Mouse (Mus musculus): ENCODE results near the gene Tmem210.

Gene Tmem210

DNA sequence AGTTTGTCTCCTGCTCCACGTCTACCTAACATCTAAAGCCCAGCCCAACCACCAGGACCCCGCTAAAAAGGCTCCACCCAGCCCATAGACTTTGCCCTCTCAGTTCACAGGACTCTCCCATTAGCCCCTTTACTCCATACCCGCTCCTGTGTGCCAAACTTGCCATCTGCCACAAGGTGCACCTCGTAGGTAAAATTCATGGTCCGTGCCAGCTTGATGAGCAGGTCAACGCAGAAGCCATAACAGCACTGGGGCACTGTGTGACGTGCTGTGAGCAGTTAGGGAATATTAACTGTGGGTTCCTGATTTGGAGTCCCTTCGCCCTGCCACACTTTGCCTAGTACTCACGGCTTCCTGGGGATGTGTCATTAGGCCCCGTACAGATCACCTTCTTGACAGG is 10.1 kb downstream of the Tmem210 start:
- DNase-seq: no peak

DNA sequence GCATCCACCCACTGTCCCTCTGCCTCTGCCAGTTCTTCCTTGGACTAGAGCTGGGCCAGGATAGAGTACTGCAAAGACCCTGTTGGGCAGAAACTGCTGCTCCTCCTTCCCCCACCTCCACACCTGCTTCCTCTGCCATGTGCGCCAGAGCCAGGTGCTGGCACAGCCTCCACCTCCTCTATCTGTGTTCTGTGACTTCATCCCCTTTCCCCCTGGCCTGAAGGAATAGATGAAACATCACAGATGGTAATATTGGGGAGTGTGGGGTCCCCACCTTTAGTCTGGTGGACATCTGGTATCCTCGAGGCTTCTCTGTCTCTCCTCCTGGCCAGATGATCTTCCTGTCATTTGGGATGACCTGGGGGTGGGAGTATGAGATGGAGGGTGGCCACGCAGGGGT is 15.5 kb downstream of the Tmem210 start:
- no peak for DNase-seq

DNA sequence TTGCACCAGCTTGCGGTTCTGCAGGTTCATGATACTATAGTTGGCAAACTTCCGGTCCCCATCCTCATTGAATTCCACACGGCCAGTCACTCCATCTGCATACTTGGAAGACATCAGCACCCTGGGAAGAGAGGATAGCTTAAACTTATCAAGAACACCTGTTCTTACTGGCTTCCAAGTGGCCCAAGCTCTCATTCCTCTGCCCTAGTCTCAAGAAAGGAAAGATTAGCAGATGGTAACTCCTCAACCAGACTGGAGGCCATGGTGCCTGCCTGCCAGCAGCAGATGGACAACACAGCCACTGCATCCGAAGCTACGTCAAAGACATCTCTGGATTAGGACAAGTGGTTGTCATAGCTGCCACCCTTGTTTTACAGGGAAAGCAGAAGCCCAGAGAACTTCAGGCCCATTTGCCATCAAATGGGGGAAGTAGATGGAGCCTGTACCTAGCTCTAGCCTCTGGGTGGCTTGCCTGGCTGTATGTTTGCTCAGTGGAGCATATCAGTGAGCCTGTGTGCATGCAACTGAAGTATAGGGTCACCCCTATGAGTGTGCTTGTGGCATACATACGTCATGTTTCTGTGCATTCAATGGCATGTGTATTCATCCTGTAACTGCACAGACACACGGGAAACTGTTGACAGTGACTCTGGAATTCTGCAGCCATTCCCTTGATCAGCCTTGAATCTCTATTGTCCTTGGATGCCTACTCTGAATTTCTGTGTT is 16.1 kb downstream of the Tmem210 start:
- DNase-seq: no peak

DNA sequence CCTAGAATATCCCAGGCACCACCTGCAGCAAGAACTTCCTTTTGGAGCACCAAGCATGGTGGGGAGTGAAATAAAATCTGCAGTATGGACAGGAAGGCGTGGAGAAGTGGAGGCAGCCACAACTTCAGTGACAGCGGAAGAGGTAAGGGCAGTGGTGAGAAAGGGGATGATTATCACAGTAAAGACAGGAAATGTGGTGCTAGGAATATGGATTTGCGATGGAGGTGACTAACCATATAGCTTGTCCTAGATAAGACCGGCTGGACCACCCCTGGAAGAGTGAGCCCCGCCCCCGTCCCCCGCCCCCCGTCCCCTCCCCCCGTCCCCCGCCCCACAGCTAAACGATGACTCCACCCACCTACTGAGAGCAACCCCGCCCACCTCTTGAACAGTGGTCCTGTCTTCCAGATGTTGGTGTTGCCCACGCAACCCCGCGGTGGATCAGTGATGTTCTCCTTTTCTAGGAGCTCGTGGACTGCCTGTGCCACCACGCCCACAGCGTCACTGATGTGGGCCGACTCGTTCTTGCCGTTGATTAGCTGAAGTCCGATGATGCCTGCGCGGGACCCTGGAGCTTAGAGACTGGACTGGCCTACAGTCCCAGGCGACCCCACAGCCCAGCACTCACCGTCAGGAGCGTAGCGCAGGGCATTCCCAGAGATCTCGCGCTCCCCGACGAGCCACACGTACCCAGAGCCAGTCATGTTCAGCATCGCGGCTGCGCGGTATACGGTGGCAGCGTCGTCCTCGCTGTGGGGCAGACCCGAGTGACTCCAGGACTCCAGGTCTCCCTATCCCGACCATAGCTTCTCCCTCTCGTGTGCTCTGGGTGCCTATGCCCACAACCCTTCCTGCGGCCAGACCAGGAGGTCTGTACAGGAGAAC is 17.0 kb downstream of the Tmem210 start:
- DNase-seq: peak; percentile 56

DNA sequence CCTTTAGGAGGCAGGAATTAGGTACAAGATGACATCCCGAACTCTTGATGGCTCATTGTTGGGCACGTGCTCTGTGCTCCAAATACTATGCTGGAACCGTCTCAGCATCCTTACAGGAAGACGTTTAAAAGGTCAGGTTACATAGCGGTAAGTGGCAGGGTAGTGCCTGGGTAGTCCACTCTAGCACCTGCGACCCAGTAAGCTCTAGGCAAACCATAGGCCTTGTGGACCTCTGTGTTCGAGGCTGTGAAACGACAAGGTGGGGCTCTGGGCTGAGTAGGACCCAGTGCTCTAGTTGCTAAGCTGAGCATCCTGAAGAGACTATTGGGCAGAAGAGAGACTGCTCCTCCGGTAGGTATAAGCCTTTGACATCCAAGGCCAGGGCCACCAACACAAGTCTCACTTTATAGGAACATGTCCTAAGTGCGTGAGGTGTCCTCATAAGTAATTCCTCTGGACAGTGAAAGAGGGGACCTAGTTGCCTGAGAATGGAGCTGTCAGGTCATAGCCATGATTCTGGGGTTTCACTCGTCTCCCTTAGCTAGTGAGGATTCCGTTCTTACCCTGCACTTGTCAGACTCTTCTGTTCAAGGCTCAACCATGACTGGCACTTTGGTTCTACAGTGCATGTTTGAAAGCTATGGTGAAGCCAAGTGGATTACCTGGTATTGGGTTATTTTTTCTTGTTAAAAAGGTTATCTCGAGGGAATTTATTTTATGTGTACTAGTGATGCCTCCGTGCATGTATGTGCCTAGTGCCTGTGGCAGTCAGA is 17.8 kb downstream of the Tmem210 start:
- no peak for DNase-seq

DNA sequence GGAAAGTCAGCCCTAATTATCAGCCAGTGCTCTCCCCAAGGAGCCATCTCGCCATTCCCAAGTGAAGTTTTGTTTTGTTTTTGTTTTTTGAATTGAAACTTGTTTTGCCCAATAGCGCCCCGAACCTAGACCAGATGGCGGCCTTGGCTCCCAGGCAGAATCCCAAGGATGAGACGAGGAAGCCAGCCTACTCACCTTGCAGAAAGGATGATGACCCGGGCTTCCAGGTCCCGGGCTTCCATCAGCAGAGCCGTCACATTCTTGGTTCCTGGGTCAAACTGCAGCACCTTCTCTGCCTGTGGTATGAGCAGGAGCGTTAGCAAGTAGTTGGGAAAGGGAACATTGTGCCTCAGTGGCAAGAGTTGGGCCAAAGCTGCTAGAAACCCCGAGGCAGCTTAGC is 22.2 kb downstream of the Tmem210 start:
- no peak for DNase-seq

DNA sequence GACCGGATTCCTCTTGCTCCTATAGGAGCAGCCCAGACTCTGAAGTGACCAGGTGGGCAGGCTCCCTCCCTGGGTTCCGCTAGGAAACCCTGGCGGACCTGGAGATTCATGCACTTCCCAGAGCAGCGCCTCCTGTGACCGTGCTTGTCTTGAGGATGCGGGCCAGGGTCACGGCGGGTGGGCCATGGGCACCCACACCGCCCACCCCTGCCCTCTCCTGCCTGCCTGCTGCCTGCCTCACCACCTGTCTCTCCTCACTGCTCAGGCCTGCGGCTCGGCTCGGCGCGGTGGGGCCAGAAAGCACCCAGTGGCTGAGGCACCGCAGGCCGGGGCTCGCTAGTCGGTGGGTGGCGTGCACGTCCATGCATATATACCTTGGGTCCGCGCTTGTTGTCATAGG is 23.0 kb downstream of the Tmem210 start:
- no peak for DNase-seq

DNA sequence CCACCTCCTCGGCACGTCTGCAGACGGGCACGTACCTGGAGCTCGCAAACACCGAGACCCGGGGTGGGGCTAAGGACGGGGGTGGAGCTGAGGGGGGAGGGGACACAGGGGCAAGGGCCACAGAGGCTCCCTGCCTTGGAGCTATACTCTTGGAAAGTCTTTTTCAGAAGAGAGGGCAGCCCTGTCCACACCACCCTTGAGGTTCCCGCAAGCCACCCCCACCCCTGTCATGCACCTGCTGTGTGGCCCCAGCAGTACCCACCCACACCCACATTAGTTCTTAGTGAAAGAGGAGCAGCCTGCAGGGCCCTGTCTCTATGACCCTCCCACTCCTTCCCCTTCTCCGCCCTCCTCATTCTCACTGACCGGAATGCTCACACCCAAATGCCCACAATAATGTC is 23.5 kb downstream of the Tmem210 start:
- no peak for DNase-seq

DNA sequence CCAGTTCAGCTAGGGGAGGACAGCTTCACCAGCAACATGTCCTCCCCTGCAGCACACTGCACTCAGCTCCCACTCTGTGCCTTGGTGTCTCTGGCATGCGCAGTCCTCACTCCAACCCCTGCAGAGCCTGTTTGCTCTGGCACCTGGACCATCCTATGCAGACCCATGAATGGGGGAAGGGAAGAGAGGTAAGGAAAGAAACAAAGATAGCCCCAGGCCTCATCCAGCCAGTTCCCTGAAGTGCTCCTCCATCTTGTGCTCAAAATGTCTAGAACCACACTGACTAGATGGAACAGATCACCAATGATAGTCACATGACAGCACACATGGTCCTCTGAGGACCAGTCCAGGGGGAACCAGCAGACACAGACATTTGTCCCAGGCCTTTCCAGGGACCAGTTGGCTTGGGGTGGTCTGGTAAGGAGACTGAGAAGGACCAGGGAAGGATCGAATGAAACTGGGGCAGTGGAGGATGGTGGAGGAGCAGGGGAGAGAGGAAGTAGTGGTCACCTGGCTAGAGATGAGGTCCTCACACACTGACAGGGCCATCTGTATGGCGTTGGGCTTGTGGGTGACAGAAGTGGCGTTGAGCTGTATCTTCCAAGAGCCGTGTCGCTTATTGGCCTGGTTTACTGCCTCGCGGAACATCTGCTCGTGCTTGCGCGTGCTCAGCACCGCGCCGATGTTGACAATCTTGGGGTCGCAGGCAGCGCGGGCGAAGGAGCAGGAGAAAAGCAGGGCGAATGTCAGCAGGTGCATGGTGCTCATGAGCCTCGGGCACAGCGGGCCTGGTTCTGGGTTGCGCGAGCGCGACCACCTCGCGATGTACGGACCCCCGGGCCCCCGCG is 30.4 kb downstream of the Tmem210 start:
- no peak for DNase-seq

DNA sequence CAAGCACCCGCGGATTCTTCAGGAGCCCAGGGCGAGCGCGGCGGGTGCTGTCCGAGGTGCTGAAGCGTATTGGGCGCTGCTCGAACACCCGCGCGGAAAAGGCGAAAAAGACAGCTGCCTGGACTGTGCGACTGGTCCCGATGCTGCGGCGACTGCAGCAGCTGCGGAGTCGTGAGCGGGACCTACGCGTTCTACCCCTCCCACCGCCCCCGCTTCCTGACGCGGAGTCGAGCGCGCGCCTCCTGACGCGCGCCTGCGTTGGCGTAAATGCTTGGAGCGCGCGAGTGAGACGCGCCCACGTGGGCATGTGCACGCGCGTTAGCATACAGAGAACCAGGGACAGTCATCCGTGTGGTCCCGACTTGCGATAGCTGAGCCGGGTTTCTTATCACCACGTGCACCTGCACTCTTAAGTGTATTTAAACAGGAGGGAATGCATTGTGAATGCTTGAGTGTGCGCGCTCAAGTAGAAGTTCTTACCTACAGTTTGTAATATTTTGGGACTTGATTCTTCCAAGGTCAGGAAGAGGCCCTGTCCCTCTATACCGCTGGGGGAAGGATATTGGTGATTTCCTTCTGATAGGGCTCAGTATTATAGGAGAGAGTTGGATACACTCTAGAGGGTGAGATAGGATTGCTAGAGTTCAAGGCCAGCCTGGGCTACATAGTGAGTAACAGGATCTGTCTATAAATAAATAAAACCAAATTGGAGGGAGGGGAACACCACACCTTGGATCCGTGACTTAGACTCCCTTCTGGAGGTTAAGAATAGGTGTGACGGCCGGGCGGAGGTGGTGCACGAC is 31.2 kb downstream of the Tmem210 start, which contains the start of gene Grin1:
Gene Grin1 (minus strand): TSS at position 217 of the 803 bp plus-strand sequence.
- peak; percentile 86 for DNase-seq

DNA sequence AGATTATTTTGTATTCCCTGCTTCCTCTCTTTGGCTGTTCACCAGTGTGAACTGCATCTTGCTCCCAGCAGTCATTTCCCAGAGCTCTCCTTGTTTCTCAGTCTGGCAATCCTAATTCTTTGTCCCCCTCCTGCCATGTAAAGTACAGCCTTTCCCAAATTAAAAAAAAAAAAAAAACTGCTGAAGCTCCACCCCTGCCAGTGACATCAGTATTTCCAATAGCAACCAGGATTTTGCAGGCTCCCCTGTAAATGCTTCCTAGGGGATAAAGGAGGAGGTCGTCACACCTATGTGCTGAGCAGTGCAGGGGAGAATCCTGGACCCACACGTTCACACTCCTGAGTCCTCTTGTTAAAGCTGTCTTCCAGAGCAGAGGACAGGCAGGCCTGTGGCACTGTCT is 32.1 kb downstream of the Tmem210 start:
- DNase-seq: no peak

DNA sequence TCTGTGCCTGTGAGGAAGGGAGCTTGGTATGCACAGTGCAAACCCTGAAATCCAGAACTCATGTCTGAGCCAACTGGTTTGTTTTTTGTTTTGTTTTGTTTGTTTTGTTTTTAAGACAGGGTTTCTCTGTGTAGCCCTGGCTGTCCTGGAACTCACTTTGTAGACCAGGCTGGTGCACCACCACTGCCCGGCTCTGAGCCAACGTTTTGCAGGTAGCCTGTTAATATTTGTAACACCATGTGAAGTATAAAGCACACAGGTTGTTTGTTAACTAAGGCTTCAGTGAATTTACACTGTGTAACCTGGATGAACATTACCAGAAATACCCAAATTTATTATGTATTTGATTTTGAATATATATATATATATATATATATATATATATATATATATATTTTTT is 38.1 kb downstream of the Tmem210 start:
- no peak for DNase-seq

DNA sequence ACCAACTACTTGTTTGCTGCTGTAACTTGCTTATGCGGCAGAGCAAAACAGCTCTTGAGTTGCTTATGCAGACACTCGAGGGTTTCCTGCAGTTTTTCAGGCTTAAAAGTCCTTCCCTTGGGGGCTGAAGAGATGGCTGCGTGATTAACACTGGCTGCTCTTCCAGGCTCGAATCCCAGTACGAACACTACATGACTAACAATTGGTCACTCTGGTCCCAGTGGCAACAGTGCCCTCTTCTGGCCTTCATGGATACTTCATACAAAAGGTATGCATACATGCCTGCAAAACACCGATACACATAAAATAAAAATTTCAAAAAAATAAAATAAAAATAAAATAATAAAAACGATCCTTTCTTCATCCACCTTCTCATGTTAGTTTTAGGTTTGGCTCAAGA is 40.5 kb downstream of the Tmem210 start:
- peak; percentile 62 for DNase-seq

DNA sequence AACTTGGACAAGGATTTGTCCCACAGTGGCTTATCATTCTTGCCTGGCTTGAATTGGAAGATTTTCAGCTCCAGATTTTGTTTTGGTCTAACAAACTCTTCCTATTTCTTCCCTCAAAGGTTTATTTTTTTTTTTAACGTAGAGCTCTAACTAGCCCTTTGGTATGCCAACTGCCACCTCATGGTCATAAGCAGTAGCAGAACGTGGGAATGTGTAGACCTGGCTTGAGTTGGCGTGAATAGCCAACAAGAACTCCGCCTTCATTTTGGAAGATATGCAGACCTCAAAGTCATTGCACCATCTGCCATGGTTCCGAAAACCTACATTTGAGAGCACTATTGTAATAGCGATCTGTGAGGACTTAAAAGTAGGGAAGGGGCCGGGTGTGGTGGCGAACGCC is 43.5 kb downstream of the Tmem210 start:
- DNase-seq: no peak

DNA sequence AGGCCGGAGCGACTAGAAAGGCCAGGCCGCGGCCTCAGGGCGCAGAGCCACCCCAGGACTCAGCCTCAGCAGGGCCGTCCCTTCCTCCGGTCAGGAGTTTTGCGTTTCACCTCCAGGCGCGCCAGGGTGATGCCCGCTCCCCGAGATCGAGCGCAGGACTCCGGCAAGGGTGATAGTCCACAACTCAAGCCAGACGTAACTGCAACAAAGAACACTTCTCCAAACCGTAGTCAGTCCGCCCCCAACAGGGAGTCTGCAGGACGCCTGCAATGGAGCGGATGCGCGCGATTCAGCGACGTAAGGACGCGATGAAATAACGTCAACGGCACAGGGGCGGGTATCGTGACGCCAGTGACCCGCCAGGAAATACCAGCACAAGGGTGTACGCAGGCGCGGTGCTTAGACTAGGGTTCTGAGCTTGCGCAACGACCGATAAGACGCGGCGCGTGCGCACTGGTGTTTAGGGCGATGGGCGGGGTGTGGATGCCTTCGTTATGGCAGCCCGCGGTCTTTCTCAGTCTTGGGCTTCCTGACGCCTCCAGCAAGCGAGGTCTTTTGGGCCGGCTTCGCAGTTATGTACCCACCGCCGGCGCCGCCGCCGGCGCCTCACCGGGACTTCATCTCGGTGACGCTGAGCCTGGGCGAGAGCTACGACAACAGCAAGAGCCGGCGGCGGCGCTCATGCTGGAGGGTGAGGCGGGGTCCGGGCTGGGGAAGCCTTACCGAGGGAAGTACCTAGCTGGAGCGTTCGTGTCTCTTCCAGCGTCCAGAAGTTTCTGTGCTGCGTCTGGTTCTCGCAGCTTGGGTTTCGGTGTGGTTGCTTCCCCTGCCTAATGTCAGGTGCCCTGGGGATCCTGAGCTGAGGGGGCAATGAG is 44.6 kb downstream of the Tmem210 start, which contains the start of gene Man1b1:
Gene Man1b1 (plus strand): TSS at position 53 of the 875 bp plus-strand sequence.
- DNase-seq: peak; percentile 100

DNA sequence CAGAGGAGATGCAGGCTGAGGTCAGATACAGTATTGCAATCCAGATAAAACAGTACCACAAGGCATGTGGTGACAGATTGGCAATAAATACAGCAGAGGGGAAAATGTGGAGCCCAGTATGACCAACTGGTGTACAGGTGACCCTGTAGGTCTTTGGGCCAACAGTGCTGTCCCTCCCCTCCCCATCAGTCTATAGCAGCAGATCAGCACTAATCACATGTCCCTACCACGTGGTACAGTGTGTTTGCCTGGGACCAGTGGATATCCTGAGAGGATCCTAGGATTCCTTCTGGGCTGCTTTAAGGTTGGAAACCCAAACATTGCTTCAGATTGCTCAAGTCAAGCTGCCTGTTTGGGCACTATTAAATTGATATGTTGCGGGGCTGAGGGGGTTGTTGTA is 45.6 kb downstream of the Tmem210 start:
- no peak for DNase-seq

DNA sequence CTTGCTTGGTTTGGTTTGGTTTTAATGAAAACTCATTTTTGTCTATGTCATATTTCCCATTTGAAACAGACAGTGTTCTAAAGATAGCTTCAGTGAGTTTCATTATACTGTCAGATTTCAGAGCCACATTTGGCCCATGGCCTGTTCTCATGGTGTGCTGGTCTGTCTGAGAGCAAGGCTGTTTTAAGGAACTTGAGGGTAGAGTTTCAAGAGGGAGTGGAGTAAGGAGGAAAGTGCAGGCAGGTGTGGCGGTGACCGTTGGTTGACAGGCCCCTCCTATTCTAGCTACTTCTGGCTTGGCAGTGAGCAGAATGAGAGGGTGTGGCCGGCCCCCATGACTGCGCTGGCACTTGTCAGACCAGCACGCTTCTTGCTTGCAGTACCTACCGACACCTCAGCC is 50.4 kb downstream of the Tmem210 start:
- DNase-seq: no peak

Data from kidney, postnatal 10 days (tissue).